Mouse (Mus musculus): Measurements from ENCODE around the gene Gm6169. TPM values are rescaled to one million over a fixed set of nuclear protein-coding genes. Genes with fewer than 3 reads are reported as not detected.
"Not testable (repeated sequence)": the region's sequence is repeated elsewhere in the genome, so short reads cannot be mapped to it uniquely, and the experiment has no call there.

Gene Gm6169
- polyA plus RNA-seq, 1 experiment = 160 TPM

DNA sequence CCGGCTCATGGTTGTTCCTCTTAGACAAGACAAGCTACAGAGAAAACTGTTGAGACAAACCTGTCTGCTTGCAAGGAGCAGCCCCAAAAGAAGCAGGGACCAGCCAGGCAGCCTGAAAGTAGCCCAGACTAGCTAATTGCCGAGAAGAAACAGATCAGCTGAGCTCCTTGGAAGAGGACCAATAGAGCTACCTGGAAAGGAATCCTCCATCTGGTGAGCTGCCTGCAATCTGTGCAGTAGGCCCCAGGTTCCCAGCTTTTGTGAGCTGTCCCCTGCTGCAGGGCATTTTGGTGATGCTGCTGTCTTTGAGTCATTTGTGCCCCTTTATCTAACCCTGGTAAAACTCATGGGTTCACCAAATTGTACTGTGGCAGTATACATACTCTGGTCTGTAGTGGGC lies 18.8 kb downstream of the Gm6169 start:
- TF ChIP-seq CTCF (IDR thresholded peaks at IDR 0.05; ENCODE audit: control insufficient read depth, insufficient read depth, low read length) (no peak), POLR2A (IDR thresholded peaks at IDR 0.05; ENCODE audit: borderline replicate concordance, control insufficient read depth, low read depth, low read length) (no peak)
- no peak overlapping the region for H3K27ac ChIP-seq (ENCODE audit: control insufficient read depth, insufficient read depth, low read depth, low read length, poor library complexity)
- no peak overlapping the region for H3K4me3 ChIP-seq (replicated peaks; ENCODE audit: control insufficient read depth, low read depth, low read length)
- 79% methylated on average over 2 of the region's 2 CpGs for WGBS
- H3K4me1 ChIP-seq (ENCODE audit: control insufficient read depth, insufficient read depth, low read length) = no peaks in the 10 kb centered on the region

DNA sequence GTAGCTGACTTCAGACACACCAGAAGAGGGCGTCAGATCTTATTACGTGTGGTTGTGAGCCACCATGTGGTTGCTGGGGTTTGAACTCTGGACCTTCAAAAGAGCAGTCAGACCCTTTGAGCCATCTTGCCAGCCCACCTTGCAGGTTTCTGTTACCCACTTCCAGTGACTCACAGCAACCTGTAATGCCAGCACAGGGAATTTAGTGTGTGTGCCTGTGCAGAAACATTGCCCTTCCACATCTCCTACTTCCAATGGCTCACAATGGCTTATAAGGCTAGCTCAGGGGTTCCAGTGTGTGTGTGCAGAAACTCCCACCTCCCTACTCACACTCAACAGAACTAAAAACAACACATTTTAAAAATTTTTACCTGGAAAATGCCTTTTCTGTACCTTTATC lies 21.5 kb downstream of the Gm6169 start:
- Histone ChIP-seq H3K27ac (ENCODE audit: control insufficient read depth, insufficient read depth, low read depth, low read length, poor library complexity) (no peak overlapping the region), H3K4me1 (ENCODE audit: control insufficient read depth, insufficient read depth, low read length) (no peaks in the 10 kb centered on the region), H3K4me3 (replicated peaks; ENCODE audit: control insufficient read depth, low read depth, low read length) (no peak overlapping the region)
- no peak for TF ChIP-seq CTCF (IDR thresholded peaks at IDR 0.05; ENCODE audit: control insufficient read depth, insufficient read depth, low read length)
- no peak for TF ChIP-seq POLR2A (IDR thresholded peaks at IDR 0.05; ENCODE audit: borderline replicate concordance, control insufficient read depth, low read depth, low read length)
- WGBS = 84% methylated on average over 2 of the region's 2 CpGs

DNA sequence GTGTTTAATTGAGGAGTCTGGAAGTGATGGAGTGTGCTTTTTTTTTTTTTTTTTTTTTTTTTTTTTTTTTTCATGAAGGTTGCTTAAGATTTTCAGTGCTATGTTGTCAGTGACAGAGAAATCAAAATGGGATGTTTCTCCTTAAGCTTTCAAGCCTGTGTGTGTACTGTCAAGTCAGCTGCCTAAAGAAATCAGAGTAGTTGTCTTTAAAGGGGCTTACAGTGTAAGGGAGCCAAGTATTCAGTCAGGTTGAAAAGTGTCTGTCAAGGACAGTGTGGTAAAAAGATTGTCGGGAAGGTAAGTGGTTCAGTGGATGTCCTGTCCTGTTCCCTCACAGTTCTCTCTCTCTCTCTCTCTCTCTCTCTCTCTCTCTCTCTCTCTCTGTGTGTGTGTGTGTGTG lies 25.5 kb downstream of the Gm6169 start:
- Histone ChIP-seq H3K4me3 (replicated peaks; ENCODE audit: control insufficient read depth, low read depth, low read length) (no peak overlapping the region), H3K4me1 (ENCODE audit: control insufficient read depth, insufficient read depth, low read length) (no peaks in the 10 kb centered on the region), H3K27ac (ENCODE audit: control insufficient read depth, insufficient read depth, low read depth, low read length, poor library complexity) (no peak overlapping the region)
- TF ChIP-seq POLR2A (IDR thresholded peaks at IDR 0.05; ENCODE audit: borderline replicate concordance, control insufficient read depth, low read depth, low read length) (no peak), CTCF (IDR thresholded peaks at IDR 0.05; ENCODE audit: control insufficient read depth, insufficient read depth, low read length) (no peak)
- 80% methylated on average over 1 of the region's 1 CpGs for WGBS

DNA sequence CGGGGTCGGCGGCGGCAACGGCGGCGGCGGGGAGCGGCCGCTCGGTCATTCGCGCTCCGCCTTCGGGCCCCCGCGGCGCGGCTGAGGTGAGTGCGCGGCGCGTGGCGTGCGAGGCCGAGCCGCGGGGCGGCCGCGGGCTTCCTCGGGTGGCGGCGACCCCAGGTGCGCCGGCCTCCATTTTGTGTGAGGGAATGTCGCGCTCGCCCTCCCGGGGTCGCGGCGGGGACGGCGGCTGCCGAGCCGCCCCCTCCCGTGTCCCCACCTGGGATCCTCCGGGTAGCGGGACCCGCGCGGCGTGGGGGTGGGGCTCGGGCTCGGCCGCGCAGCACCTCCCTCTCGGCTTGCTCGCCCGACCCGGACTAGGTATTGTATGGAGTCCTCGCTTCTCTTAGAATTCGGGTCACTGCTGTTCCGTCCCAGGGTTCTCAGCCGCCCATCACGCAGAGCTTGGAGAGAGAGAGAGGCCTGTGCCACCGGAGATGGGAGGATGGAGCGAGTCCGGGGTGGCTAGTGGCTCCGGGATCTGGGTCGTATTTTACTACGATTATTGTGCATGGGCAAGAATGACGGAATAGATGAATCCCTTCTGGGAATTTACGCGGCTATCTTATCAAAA lies 27.3 kb downstream of the Gm6169 start:
- Histone ChIP-seq H3K4me3 (replicated peaks; ENCODE audit: control insufficient read depth, low read depth, low read length) (no peak overlapping the region), H3K4me1 (ENCODE audit: control insufficient read depth, insufficient read depth, low read length) (no peaks in the 10 kb centered on the region), H3K27ac (ENCODE audit: control insufficient read depth, insufficient read depth, low read depth, low read length, poor library complexity) (no peak overlapping the region; the same call in 1 of the 2 replicates)
- WGBS = 3% methylated on average over 45 of the region's 76 CpGs
- TF ChIP-seq CTCF (IDR thresholded peaks at IDR 0.05; ENCODE audit: control insufficient read depth, insufficient read depth, low read length) (no peak), POLR2A (IDR thresholded peaks at IDR 0.05; ENCODE audit: borderline replicate concordance, control insufficient read depth, low read depth, low read length) (no peak)

DNA sequence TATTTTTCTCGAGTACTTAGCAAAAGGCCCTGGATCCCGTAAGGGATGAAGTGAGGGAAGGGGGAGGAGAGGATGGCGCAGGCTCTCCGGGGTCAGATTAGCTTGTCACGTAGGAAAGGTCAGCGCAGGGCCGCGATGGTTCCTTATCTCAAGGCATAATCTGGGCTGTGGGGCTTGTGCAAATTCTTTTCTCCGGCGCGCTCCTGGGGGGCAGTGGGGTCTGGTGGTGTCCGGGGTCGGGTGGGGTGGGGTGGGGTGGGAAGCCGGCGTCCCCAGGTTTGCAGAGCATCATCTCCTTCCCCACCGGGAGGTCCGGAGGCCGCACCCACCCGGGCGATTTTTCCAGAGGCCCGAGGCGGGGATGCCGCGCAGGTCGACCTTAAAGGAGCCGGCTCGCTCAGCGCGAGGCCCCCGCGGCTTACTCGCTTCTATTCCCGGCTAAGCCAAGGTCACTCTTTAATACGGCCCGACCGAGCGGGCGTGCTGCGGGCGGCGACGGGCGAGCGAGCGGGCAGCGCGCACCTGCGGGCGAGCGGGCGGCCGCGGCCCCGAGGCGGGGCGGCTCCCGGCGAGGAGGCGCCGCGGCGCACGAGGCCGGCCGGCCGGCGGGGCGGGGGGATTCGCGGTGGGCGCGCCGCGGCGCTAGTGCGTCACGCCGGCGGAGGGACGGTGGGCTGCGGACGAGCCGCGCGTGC lies 28.0 kb downstream of the Gm6169 start:
- Histone ChIP-seq H3K4me3 (replicated peaks; ENCODE audit: control insufficient read depth, low read depth, low read length) (no peak overlapping the region), H3K4me1 (ENCODE audit: control insufficient read depth, insufficient read depth, low read length) (no peaks in the 10 kb centered on the region), H3K27ac (ENCODE audit: control insufficient read depth, insufficient read depth, low read depth, low read length, poor library complexity) (no peak overlapping the region; the same call in 1 of the 2 replicates)
- TF ChIP-seq POLR2A (IDR thresholded peaks at IDR 0.05; ENCODE audit: borderline replicate concordance, control insufficient read depth, low read depth, low read length) (no peak), CTCF (IDR thresholded peaks at IDR 0.05; ENCODE audit: control insufficient read depth, insufficient read depth, low read length) (no peak)
- WGBS = 10% methylated on average over 84 of the region's 85 CpGs

DNA sequence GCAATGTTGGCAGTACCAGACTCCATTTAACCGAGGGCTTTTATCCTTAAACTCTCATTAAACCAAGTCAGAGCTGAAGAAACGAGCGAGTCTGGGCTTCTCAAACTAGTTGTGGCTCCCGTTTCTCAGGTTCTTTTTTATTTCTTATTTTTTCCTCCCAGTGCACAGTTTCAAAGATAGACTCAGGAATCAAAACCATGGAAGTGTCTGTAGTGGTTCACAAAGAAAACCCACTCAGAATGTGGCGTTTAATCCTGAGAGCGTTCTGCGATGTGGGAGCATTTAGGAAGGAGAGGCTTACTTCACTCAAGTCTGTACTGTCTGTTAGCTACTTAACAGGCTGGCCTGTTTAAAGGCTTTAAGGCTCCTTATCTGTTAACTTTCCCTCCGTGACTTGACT lies 30.9 kb downstream of the Gm6169 start:
- Histone ChIP-seq H3K4me1 (ENCODE audit: control insufficient read depth, insufficient read depth, low read length) (peaks cover 2% of the 10 kb centered on the region; the same call in 1 of the 2 replicates), H3K4me3 (replicated peaks; ENCODE audit: control insufficient read depth, low read depth, low read length) (no peak overlapping the region), H3K27ac (ENCODE audit: control insufficient read depth, insufficient read depth, low read depth, low read length, poor library complexity) (no peak overlapping the region)
- 87% methylated on average over 8 of the region's 8 CpGs for whole genome bisulfite sequencing
- TF ChIP-seq POLR2A (IDR thresholded peaks at IDR 0.05; ENCODE audit: borderline replicate concordance, control insufficient read depth, low read depth, low read length) = no peak
- TF ChIP-seq CTCF (IDR thresholded peaks at IDR 0.05; ENCODE audit: control insufficient read depth, insufficient read depth, low read length) = no peak

DNA sequence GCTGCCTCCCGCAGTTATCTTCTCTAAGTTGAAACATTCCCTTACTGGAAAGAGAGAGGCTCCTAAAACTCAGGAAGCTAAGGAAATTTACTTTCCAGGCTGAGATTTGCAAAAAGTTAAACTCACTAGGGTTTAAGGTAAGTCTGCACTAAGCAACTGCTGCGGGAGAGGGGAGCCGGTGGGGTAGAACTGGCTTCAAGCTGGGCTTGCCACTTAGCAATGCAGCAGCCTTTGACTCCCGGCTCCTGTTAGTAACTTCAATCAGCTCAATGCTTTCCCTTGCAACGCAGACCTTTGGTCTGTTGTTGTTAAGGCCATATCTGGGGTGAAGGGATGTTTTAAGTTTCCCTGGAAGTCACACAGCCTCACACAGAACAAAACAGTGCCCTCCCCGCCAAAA lies 31.3 kb downstream of the Gm6169 start:
- WGBS = 82% methylated on average over 6 of the region's 6 CpGs
- Histone ChIP-seq H3K4me1 (ENCODE audit: control insufficient read depth, insufficient read depth, low read length) (peaks cover 2% of the 10 kb centered on the region; the same call in 1 of the 2 replicates), H3K4me3 (replicated peaks; ENCODE audit: control insufficient read depth, low read depth, low read length) (no peak overlapping the region), H3K27ac (ENCODE audit: control insufficient read depth, insufficient read depth, low read depth, low read length, poor library complexity) (no peak overlapping the region)
- no peak for TF ChIP-seq CTCF (IDR thresholded peaks at IDR 0.05; ENCODE audit: control insufficient read depth, insufficient read depth, low read length)
- TF ChIP-seq POLR2A (IDR thresholded peaks at IDR 0.05; ENCODE audit: borderline replicate concordance, control insufficient read depth, low read depth, low read length) = no peak

DNA sequence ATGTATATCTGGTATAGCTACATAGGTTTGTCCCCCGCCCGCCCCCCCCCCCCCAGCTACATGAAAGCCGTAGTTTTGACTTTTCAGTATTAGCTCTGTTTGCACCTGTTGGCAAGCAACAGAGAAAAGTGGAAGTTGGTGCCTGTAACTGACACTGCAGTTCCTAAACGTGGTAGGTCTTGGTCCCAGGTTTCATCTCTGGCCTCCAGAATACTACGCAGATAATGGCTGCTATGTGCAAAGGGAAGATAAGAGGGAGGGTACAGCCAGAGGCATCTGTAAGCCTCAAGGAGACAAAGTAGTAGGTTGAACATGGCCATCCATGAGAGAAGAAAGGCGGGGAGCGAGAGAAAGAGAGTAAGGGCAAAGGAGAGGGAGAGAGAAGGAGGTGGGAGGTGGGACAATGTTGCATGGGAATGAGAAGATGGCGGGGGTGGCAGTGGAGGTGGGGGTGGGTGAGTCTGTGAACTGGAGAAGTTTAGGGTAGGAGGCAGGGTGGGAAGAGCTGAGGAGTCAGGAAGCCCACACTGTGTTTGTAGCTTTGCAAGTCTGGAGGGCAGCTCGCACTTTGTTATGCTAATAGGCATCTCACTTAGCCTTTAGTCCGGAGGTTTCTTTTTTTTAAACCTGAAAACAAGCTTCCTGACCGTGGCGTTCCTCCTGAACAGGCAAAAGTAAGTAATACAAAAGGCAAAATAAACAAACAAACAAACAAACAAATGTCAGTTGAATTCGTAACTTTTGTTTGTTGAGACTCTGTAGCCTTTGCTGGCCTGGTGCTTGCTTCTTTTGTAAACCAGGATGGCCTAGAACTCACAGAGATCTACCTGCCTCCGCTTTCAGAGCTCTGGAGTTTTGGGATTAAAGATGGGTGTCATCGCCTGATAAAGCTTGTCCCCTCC lies 32.1 kb downstream of the Gm6169 start, which contains the start of gene Fam169a:
Fam169a (plus strand) TSS at position 638 of the 902 bp plus-strand sequence.
- 65% methylated on average over 15 of the region's 15 CpGs for WGBS
- Histone ChIP-seq H3K27ac (ENCODE audit: control insufficient read depth, insufficient read depth, low read depth, low read length, poor library complexity) (no peak within 1 kb of the TSS), H3K4me1 (ENCODE audit: control insufficient read depth, insufficient read depth, low read length) (peaks cover 2% of the 10 kb centered on the region; the same call in 1 of the 2 replicates), H3K4me3 (replicated peaks; ENCODE audit: control insufficient read depth, low read depth, low read length) (peak within 1 kb of the TSS; percentile 0)
- TF ChIP-seq CTCF (IDR thresholded peaks at IDR 0.05; ENCODE audit: control insufficient read depth, insufficient read depth, low read length) (no peak), POLR2A (IDR thresholded peaks at IDR 0.05; ENCODE audit: borderline replicate concordance, control insufficient read depth, low read depth, low read length) (no peak)

DNA sequence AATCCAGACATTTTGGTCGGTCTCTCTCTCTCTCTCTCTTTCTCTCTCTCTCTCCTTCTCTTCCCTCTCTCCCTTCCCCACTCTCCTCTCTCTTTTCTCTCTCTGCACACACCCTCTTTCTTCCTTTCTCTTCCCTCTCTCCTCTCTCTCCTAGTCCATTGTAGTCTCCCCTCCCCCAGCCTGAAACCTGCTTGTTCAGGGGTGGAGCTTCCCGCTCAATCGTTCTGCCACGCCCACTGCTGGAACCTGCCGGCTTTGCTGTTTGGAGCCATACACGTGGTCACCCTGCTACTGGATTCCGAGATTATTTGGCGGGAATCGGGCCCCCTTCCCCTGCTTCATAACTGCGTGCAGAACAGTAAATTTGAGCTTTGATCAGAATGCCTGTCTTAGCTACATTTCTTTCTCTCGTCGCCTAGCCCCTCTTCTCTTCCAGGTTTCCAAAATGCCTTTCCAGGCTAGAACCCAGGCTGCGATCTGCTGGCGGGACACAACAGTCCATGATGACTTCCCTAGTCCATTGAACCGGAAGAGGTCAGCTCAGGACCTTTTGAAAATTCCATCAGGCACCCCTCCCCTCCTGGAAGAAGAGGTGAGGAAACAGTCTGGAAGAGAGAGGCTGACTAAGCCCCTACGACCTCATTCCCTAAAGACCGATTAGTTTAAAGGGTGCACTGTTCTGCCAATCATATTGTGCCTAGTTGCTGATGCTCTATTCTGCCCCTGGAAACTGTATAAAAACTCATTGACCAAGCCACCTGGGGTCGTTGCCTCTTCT lies 34.0 kb downstream of the Gm6169 start:
- not testable (repeated sequence) for H3K4me1 ChIP-seq (ENCODE audit: control insufficient read depth, insufficient read depth, low read length); H3K4me3 ChIP-seq (replicated peaks; ENCODE audit: control insufficient read depth, low read depth, low read length); H3K27ac ChIP-seq (ENCODE audit: control insufficient read depth, insufficient read depth, low read depth, low read length, poor library complexity)
- 78% methylated on average over 18 of the region's 18 CpGs for WGBS
